In genomic region chr10:93644451-93644941, GRCm38 (mm10) we compare ENCODE assay signal across 14 mouse cellular contexts. TPM values are rescaled to one million over a fixed set of nuclear protein-coding genes. Genes with fewer than 3 reads are reported as not detected.
A peak's percentile ranks its signal among the peaks of the same experiment; 100 is the strongest.
DNase-seq lines count a peak whose midpoint lies in the region; ATAC-seq and TF ChIP-seq lines count a peak whose summit lies in the region.
"Had no signal": no experiment of that assay in that cellular context is flagged by ENCODE, and none has a peak within 500 bp of the region (broad histone marks: within the 10 kb centered on the region; RNA-seq: fewer than 3 reads in every experiment).

No protein-coding gene starts in this region.

- peaks cover 7% of the 10 kb centered on the region for H3K4me1 ChIP-seq in limb, embryonic 12.5 days (replicated peaks)
- H3K4me1 ChIP-seq in limb, embryonic 10.5 days, result peaks cover 20% of the 10 kb centered on the region

- no peak for ATAC-seq in limb, embryonic 12.5 days (ENCODE audit: insufficient number of reproducible peaks, insufficient read depth, low FRiP score, low TSS enrichment, low read depth)
- no peak for ATAC-seq in inflammation-experienced regulatory T-cells, adult 6 months
- ATAC-seq: forebrain, postnatal 0 days had no signal

- H3K36me3 ChIP-seq in limb, embryonic 12.5 days, result 0 out of 2 replicates have a peak, but pooled peaks cover 5% of the 10 kb centered on the region
- peaks cover 5% of the 10 kb centered on the region; the same call in 1 of the 2 replicates for H3K36me3 ChIP-seq in limb, embryonic 10.5 days
- H3K36me3 ChIP-seq: liver, embryonic 15.5 days; neural tube, embryonic 15.5 days had no signal

- DNase-seq in gastrocnemius, adult 2 months, result peak; percentile 55
- no peak for DNase-seq in gastrocnemius, postnatal 14 days
- DNase-seq in limb, embryonic 10.5 days (ENCODE audit: low spot score), result no peak
- DNase-seq in cerebellum, adult 18-20 months, result peak; percentile 63 to 67
- peak; percentile 61 to 72 for DNase-seq in cerebellum, postnatal 25 days
- DNase-seq in urinary bladder, postnatal 14 days (ENCODE audit: low spot score), result no peak
- DNase-seq: adrenal gland, postnatal 14 days; forebrain, postnatal 0 days; kidney, adult 9 months; lung, postnatal 14 days had no signal

- WGBS in limb, embryonic 12.5 days, result 91% methylated on average over 12 of the region's 12 CpGs
- WGBS in limb, embryonic 10.5 days, result 90% methylated on average over 12 of the region's 12 CpGs

- no peak overlapping the region for H3K4me2 ChIP-seq in limb, embryonic 12.5 days
- H3K4me2 ChIP-seq: liver, embryonic 15.5 days; neural tube, embryonic 15.5 days had no signal

- no peaks in the 10 kb centered on the region for H3K9me3 ChIP-seq in limb, embryonic 12.5 days
- H3K9me3 ChIP-seq in limb, embryonic 10.5 days (replicated peaks), result no peaks in the 10 kb centered on the region
- H3K9me3 ChIP-seq: liver, embryonic 15.5 days; neural tube, embryonic 15.5 days had no signal

- peak overlapping the region; percentile 9; the same call in 1 of the 2 replicates for H3K4me3 ChIP-seq in gastrocnemius, adult 2 months
- no peak overlapping the region for H3K4me3 ChIP-seq in limb, embryonic 12.5 days (replicated peaks)
- H3K4me3 ChIP-seq in limb, embryonic 10.5 days, result no peak overlapping the region
- H3K4me3 ChIP-seq: liver, embryonic 15.5 days; neural tube, embryonic 15.5 days had no signal

- no peak overlapping the region for H3K27ac ChIP-seq in gastrocnemius, adult 2 months
- H3K27ac ChIP-seq in limb, embryonic 12.5 days, result 0 out of 2 replicates have a peak overlapping the region, but pooled peaks have one; percentile 42
- no peak overlapping the region for H3K27ac ChIP-seq in limb, embryonic 10.5 days
- H3K27ac ChIP-seq: liver, embryonic 15.5 days; neural tube, embryonic 15.5 days had no signal

- intact Hi-C loops in gastrocnemius, adult 2 months (cut with DNase I), result loop anchor here (5.0 kb wide), 1 partner anchor 118 kb away; no protein-coding TSS in a partner anchor
- intact Hi-C loops in gastrocnemius, postnatal 14 days (cut with DNase I; ENCODE audit: low total_unique reads), result no loop called here

- no peak overlapping the region for H3K9ac ChIP-seq in limb, embryonic 12.5 days (replicated peaks)
- H3K9ac ChIP-seq: forebrain, postnatal 0 days; liver, embryonic 15.5 days; neural tube, embryonic 15.5 days had no signal

- H3K27me3 ChIP-seq in limb, embryonic 12.5 days, result peaks cover 31% of the 10 kb centered on the region
- peaks cover 44% of the 10 kb centered on the region for H3K27me3 ChIP-seq in limb, embryonic 10.5 days (ENCODE audit: low read depth, poor library complexity, severe bottlenecking)
- H3K27me3 ChIP-seq: neural tube, embryonic 15.5 days had no signal

- TF ChIP-seq CTCF in gastrocnemius, adult 2 months (IDR thresholded peaks at IDR 0.05), result no peak

RNA-seq across cellular contexts. Expression of gene Ntn4, which starts 4.0 kb away (rescaled TPM):
- 10 to 100 TPM in 1 of 2 experiments, 1 to 10 TPM in 1; 6.7 to 14.8 TPM for total RNA-seq in gastrocnemius, adult 2 months (2021)
- 1 to 10 TPM; 8.9 to 9.3 TPM for total RNA-seq in gastrocnemius, postnatal 14 days (2021)
- polyA plus RNA-seq in limb, embryonic 12.5 days (2016; fragmentation: Nextera tagmentation; extraction: Ambion mirVana), result 1.5 and 1.8 TPM in 2 replicates
- 0.34 and 0.76 TPM in 2 replicates for polyA plus RNA-seq in limb, embryonic 10.5 days (2016; fragmentation: Nextera tagmentation; extraction: Ambion mirVana)
- polyA plus RNA-seq in inflammation-experienced regulatory T-cells, adult 6 months (2017; shearing (Covaris generic)), result 1 to 10 TPM in 1 of 3 experiments, under 1 TPM in 1, not detected in 1; 0.15 to 2.1 TPM

RNA-seq across cellular contexts. Expression of gene Snrpf, which starts 55.0 kb away (rescaled TPM):
- 1 to 10 TPM; 6.5 to 8.9 TPM for total RNA-seq in gastrocnemius, adult 2 months (2021)
- 10 to 100 TPM in 1 of 2 experiments, 1 to 10 TPM in 1; 9.9 to 10.4 TPM for total RNA-seq in gastrocnemius, postnatal 14 days (2021)
- polyA plus RNA-seq in limb, embryonic 12.5 days (2016; fragmentation: Nextera tagmentation; extraction: Ambion mirVana), result 153 and 168 TPM in 2 replicates
- polyA plus RNA-seq in limb, embryonic 10.5 days (2016; fragmentation: Nextera tagmentation; extraction: Ambion mirVana), result 192 and 220 TPM in 2 replicates
- 10 to 100 TPM; 55.6 to 90.0 (median 74.2) TPM for polyA plus RNA-seq in inflammation-experienced regulatory T-cells, adult 6 months (2017; shearing (Covaris generic))

Comparison
In these comparisons a context has a peak if more than half of its experiments do, and no peak if none do; other contexts are left out.
1. DNase-seq: peak in gastrocnemius, adult 2 months (single experiment), cerebellum, adult 18-20 months (2 of 2) and cerebellum, postnatal 25 days (2 of 2); none in gastrocnemius, postnatal 14 days (single experiment), limb, embryonic 10.5 days (single experiment) and urinary bladder, postnatal 14 days (single experiment).